Mouse (Mus musculus) limb, embryonic 11.5 days (tissue): ENCODE data around the gene Tmem59. TPM values are rescaled to one million over a fixed set of nuclear protein-coding genes. Genes with fewer than 3 reads are reported as not detected.

ENCODE experiments used
- ATAC-seq: fragments of 200-750 bp; cut with Nextera tagmentation; 2 replicates; pipeline ENCODE4 v1.8.0; 2017; ENCODE audit warnings: low read depth; ENCODE audit not compliant: insufficient number of reproducible peaks, low FRiP score, low TSS enrichment
- DNase-seq: peaks from one replicate; pipeline ENCODE4 v3.0.0-alpha.2; 2015; ENCODE audit warnings: low spot score
- H3K27ac ChIP-seq: fragments of 300-500 bp; sonication (generic); replicated peaks from 2 replicates; pipeline ENCODE4 v1.5.1; 2014; ENCODE audit warnings: low read depth, mild to moderate bottlenecking, low read length
- H3K27me3 ChIP-seq: fragments of 300-500 bp; sonication (generic); 2 replicates; pipeline ENCODE4 v1.6.1; 2014; ENCODE audit warnings: mild to moderate bottlenecking, low read length, mixed read lengths; ENCODE audit not compliant: control insufficient read depth, insufficient read depth
- H3K36me3 ChIP-seq: fragments of 300-500 bp; sonication (generic); 2 replicates; pipeline ENCODE4 v1.6.1; 2014; ENCODE audit warnings: mild to moderate bottlenecking, low read length, moderate library complexity, mixed read lengths; ENCODE audit not compliant: control insufficient read depth, insufficient read depth
- H3K4me1 ChIP-seq: fragments of 300-500 bp; sonication (generic); 2 replicates; pipeline ENCODE4 v1.6.1; 2014; ENCODE audit warnings: low read length, mixed read lengths; ENCODE audit not compliant: control insufficient read depth, insufficient read depth
- H3K4me2 ChIP-seq: fragments of 300-500 bp; sonication (generic); 2 replicates; pipeline ENCODE4 v1.6.1; 2014; ENCODE audit warnings: low read depth, mild to moderate bottlenecking, moderate library complexity; ENCODE audit not compliant: severe bottlenecking
- H3K4me3 ChIP-seq: fragments of 300-500 bp; sonication (generic); 2 replicates; pipeline ENCODE4 v1.5.1; 2014; ENCODE audit warnings: low read depth, low read length
- H3K9ac ChIP-seq: fragments of 300-500 bp; sonication (generic); 2 replicates; pipeline ENCODE4 v1.6.1; 2014; ENCODE audit warnings: mild to moderate bottlenecking, low read length
- H3K9me3 ChIP-seq: fragments of 300-500 bp; sonication (generic); 2 replicates; pipeline ENCODE4 v1.6.1; 2016; ENCODE audit warnings: low read length; ENCODE audit not compliant: control insufficient read depth
- WGBS: fragments of 180-500 bp; shearing (Covaris S2); extraction: QIAGEN DNeasy Blood & Tissue Kit; methylation state at CpG from one replicate; pipeline ENCODE4 v1.1.7; 2014; 5-methylcytosine and 5-hydroxymethylcytosine counted together
- polyA plus RNA-seq: library from polyadenylated mRNA; unstranded; fragments of >200 nt; fragmentation: Nextera tagmentation; extraction: Ambion mirVana; gene quantifications from 2 replicates; pipeline ENCODE4 v1.2.1, GENCODE M21; 2014

Gene Tmem59
- polyA plus RNA-seq, 1 experiment from 2014 or later: 295 TPM

- H3K27me3 ChIP-seq: no peaks in the 10 kb centered on the region
- H3K4me2 ChIP-seq: no peak overlapping the region
- no peak overlapping the region for H3K27ac ChIP-seq
- H3K9ac ChIP-seq: no peak overlapping the region
- H3K9me3 ChIP-seq: no peaks in the 10 kb centered on the region
- no peaks in the 10 kb centered on the region for H3K36me3 ChIP-seq
- DNase-seq (no peak), ATAC-seq (no peak)
- no peak overlapping the region for H3K4me3 ChIP-seq
- H3K4me1 ChIP-seq: peaks cover 5% of the 10 kb centered on the region
- 76% methylated on average over 2 of the region's 2 CpGs for WGBS
Measured at GRCm38 (mm10) chr4:107249471-107249870, 71.3 kb downstream of the Tmem59 start.

GRCm38 (mm10) chr4:107250494-107250893 lies 72.3 kb downstream of the Tmem59 start:
- H3K27ac ChIP-seq: no peak overlapping the region
- peaks cover 7% of the 10 kb centered on the region for H3K4me1 ChIP-seq
- no peaks in the 10 kb centered on the region for H3K27me3 ChIP-seq
- no peak overlapping the region for H3K9ac ChIP-seq
- 32% methylated on average over 4 of the region's 4 CpGs for WGBS
- H3K4me2 ChIP-seq: no peak overlapping the region
- H3K9me3 ChIP-seq: no peaks in the 10 kb centered on the region
- peak; percentile 35 for DNase-seq
- ATAC-seq: no peak
- H3K4me3 ChIP-seq: no peak overlapping the region
- no peaks in the 10 kb centered on the region for H3K36me3 ChIP-seq

Other genes with a start within 250 kb of the Tmem59 start
- 131 and 133 TPM in 2 replicates for gene Mrpl37, start 111.5 kb upstream of the Tmem59 start, polyA plus RNA-seq
- gene Cyb5rl, start 111.4 kb upstream of the Tmem59 start, polyA plus RNA-seq: 7.2 and 7.3 TPM in 2 replicates
- gene Cdcp2, start 81.5 kb upstream of the Tmem59 start, polyA plus RNA-seq: not detected in 2 replicates
- gene Tceanc2, start 717 bp downstream of the Tmem59 start, polyA plus RNA-seq: 19.1 and 20.3 TPM in 2 replicates
- not detected in 2 replicates for gene Ldlrad1, start 30.8 kb downstream of the Tmem59 start, polyA plus RNA-seq
- 102 and 103 TPM in 2 replicates for gene Lrrc42, start 75.1 kb downstream of the Tmem59 start, polyA plus RNA-seq
- 29.8 and 34.0 TPM in 2 replicates for gene Hspb11, start 75.2 kb downstream of the Tmem59 start, polyA plus RNA-seq
- not detected in 2 replicates for gene Dio1, start 128.8 kb downstream of the Tmem59 start, polyA plus RNA-seq
- 41.5 and 44.6 TPM in 2 replicates for gene Yipf1, start 136.0 kb downstream of the Tmem59 start, polyA plus RNA-seq
- 52.2 and 52.9 TPM in 2 replicates for gene Ndc1, start 189.4 kb downstream of the Tmem59 start, polyA plus RNA-seq